Mouse (Mus musculus) splenic B cell, adult 2 months (primary cell): ENCODE measurements around the gene Kng1.
A peak's percentile ranks its signal among the peaks of the same experiment; 100 is the strongest.

Experiments
- DNase-seq: peaks from one replicate; pipeline ENCODE4 v3.0.0-alpha.2; 2011; ENCODE audit warnings: low read depth, low spot score
- H3K27me3 ChIP-seq: 2 replicates; pipeline ENCODE4 v1.6.1; 2012; ENCODE audit warnings: mild to moderate bottlenecking, low read length, moderate library complexity, mixed read lengths; ENCODE audit not compliant: control insufficient read depth, poor library complexity, insufficient read depth, severe bottlenecking
- H3K36me3 ChIP-seq: 2 replicates; pipeline ENCODE4 v1.6.1; 2012; ENCODE audit warnings: mild to moderate bottlenecking, low read length, moderate library complexity, mixed read lengths; ENCODE audit not compliant: control insufficient read depth, poor library complexity, insufficient read depth, severe bottlenecking

Gene Kng1

DNA sequence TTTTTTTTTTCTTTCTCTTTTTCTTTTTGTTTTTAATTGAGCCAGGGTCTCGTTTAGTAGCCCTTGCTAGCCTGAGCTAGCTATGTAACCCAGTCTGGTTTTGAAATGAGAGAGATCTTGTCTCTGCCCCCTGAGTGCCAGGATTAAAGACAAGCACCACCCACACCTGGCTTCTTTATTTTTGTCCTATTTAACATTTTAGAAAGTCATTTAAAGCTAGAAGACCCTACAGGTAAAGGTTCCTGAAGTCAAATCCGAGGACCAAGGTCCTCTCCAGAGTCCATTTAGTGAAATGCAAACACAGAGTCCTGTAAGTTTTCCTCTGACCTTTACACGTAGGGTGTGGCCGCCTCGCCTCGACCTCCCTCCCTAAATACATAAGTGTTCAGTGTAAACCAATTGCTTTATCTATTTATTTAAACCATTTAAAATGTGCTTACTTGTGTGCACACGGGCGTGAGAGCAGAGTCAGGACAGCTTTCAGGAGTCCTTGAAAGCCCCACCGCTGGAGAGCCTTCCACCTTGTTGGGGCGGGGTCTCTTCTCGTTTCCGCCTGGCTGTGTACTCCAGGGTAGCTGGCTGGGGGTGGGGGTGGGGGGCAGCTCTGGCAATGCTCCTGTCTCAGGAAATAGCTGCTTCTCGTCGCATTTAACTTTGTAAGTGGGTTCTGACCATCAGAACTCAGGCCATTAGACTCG, 44.8 kb downstream of the Kng1 start:
- no peak for DNase-seq
- Histone ChIP-seq H3K27me3 (no peaks in the 10 kb centered on the region; the same call in 1 of the 2 replicates), H3K36me3 (no peaks in the 10 kb centered on the region)

DNA sequence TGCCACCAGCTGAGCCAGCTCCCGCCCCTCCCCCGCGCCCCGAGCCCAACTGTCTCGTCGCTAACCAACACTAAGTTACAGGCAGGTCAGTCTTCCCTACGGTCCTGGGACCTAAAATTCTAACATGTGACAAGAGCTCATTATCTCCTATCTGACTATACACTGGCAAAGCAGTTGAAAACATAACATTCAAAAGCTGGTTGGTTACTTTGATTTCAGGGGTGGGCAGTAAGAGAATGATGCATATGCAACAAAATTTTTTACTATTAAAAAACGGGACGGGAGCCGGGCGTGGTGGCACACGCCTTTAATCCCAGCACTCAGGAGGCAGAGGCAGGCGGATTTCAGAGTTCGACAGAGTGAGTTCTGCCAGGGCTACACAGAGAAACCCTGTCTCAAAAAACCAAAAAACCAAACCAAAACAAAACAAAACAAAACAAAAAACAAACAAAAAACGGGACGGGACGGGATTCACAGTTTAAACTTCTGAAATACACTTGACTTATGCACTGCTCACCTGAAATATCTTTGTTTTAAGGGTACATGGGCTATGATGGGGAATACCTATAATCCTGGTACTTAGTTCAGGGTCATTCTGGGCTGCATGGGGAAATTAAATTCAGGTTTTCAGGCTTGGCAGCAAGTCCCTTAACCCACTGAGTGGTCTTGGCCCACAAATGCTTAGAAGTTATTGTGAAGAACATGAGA, 45.5 kb downstream of the Kng1 start:
- H3K36me3 ChIP-seq: no peaks in the 10 kb centered on the region
- H3K27me3 ChIP-seq: no peaks in the 10 kb centered on the region; the same call in 1 of the 2 replicates
- DNase-seq: no peak

- Histone ChIP-seq H3K27me3 (no peaks in the 10 kb centered on the region; the same call in 1 of the 2 replicates), H3K36me3 (peaks cover 2% of the 10 kb centered on the region)
- DNase-seq: peak; percentile 30
These were observed 46.2 kb downstream of the Kng1 start for GRCm38 (mm10) chr16:23103841-23104240.

- Histone ChIP-seq H3K27me3 (no peaks in the 10 kb centered on the region; the same call in 1 of the 2 replicates), H3K36me3 (peaks cover 13% of the 10 kb centered on the region)
- no peak for DNase-seq
These were observed 48.5 kb downstream of the Kng1 start for GRCm38 (mm10) chr16:23106121-23106520.

- peak; percentile 95 for DNase-seq
- Histone ChIP-seq H3K36me3 (peaks cover 23% of the 10 kb centered on the region), H3K27me3 (no peaks in the 10 kb centered on the region; the same call in 1 of the 2 replicates)
These were observed 49.7 kb downstream of the Kng1 start, which contains the start of gene Eif4a2 for GRCm38 (mm10) chr16:23107231-23107942. Eif4a2 (plus strand) TSS chr16:23107444.

DNA sequence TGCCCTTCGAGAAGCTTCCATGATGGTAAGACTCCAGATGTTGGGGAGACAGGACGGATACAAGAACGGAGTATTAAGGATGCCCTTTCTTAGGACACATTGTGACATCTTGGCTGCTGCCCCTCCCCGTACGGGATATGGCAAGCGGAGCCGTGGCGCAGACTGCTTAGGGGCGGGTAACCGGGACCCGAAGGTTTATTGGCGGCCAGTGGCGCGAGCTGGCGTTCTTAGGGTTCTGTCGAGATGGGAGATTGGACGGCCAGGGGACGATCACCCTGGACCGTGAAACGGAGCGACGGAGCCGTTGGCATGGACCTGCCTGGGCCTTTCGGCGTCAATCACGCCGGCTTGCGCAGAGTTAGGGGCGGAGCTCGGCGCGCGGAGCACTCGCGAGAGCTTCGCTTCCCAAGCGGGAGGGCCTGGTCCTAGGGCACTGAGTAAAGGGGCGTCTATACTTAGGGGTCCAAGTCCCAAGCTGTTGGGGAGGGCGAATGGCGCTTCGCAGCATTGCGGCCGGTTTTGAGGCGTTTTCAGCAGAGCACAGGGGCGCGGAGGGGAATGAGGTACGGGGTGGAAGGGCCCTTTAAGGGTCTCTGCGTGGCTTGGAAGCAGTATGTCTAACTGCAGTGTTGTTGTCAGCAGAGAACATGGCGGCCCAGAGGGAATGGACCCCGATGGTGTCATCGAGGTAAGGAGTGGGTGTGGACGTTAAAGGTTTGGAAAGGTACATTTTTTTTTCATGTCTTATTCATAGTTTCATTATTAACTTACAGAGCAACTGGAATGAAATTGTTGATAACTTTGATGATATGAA, 50.5 kb downstream of the Kng1 start:
- Histone ChIP-seq H3K27me3 (no peaks in the 10 kb centered on the region; the same call in 1 of the 2 replicates), H3K36me3 (peaks cover 30% of the 10 kb centered on the region)
- peak; percentile 79 for DNase-seq

GRCm38 (mm10) chr16:23108943-23109342, 51.3 kb downstream of the Kng1 start:
- peaks cover 33% of the 10 kb centered on the region for H3K36me3 ChIP-seq
- no peak for DNase-seq
- H3K27me3 ChIP-seq: no peaks in the 10 kb centered on the region; the same call in 1 of the 2 replicates

GRCm38 (mm10) chr16:23109350-23110280, 52.0 kb downstream of the Kng1 start:
- no peaks in the 10 kb centered on the region; the same call in 1 of the 2 replicates for H3K27me3 ChIP-seq
- H3K36me3 ChIP-seq: peaks cover 36% of the 10 kb centered on the region
- DNase-seq: no peak

DNA sequence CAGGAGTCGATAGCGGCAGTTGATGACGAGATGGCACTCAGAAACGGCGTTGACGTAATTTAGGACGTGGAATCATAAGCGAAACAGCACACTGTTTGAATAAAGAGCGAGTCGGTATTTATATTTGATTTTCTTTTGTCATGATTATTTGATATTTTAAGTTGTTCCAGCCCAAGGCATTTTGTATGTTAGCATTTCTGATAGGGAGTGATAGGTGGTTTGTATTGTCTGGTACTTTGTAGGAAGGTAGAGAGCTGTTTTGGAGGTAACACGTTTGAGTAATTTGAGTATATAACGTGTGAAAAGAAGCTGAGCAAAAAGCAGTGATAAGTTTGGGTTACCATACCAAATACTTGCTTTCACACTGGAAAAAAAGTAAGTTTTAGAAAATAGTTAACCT, 54.7 kb downstream of the Kng1 start:
- Histone ChIP-seq H3K27me3 (no peaks in the 10 kb centered on the region), H3K36me3 (peaks cover 38% of the 10 kb centered on the region)
- DNase-seq: no peak

- no peaks in the 10 kb centered on the region for H3K27me3 ChIP-seq
- DNase-seq: no peak
- H3K36me3 ChIP-seq: peaks cover 38% of the 10 kb centered on the region
These were observed 55.3 kb downstream of the Kng1 start for GRCm38 (mm10) chr16:23112861-23113435.

- no peak for DNase-seq
- H3K36me3 ChIP-seq: peaks cover 37% of the 10 kb centered on the region
These were observed 56.2 kb downstream of the Kng1 start for GRCm38 (mm10) chr16:23113903-23114302.

DNA sequence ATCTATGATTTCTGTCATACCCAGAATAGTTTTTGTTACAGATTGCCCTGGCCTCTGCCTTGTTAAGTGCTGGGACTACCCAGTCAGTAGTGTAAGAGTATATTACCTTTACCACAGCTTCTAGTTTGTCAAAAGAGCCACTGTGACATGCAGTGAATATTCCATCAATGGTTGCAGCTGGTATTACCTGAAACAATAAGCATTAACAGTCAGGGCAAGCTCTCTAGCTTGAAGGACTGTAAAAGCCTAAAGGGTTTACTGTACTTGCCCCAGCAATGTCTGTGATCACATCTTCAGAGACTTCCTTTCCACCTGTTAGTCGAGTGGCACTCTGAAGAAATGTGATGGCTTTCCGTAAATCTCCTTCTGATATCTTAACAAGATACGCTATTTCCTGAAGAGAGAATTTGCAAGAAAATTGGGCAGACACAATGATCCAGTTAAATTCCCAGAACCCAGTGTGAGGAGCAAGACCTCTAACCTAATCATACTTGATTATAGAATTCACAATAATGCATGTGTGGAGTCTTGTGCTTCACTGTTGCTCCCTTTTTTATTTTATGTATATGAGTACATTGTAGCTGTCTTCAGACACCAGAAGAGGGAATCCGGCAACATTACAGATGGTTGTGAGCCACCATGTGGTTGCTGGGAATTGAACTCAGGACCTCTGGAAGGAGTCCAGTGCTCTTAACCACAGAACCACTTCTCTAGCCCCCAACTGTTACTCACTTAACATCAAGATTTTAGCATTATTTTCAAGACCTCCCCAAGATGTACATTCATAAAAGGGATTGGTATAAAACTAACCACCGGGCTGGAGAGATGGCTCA, 56.9 kb downstream of the Kng1 start:
- no peak for DNase-seq
- Histone ChIP-seq H3K36me3 (peaks cover 33% of the 10 kb centered on the region), H3K27me3 (no peaks in the 10 kb centered on the region)

More at GRCm38 (mm10) chr16:23113903-23114302, 56.2 kb downstream of the Kng1 start:
- H3K27me3 ChIP-seq: no peaks in the 10 kb centered on the region
